Mouse (Mus musculus) embryonic facial prominence, embryonic 13.5 days (tissue): ENCODE data around the gene Tmem128. TPM values are rescaled to one million over a fixed set of nuclear protein-coding genes. Genes with fewer than 3 reads are reported as not detected.

ENCODE experiments used
- polyA plus RNA-seq: library from polyadenylated mRNA; unstranded; fragments of >200 nt; fragmentation: Nextera tagmentation; extraction: Ambion mirVana; gene quantifications from 2 replicates; pipeline ENCODE4 v1.2.1, GENCODE M21; 2015

The Tmem128 gene
- polyA plus RNA-seq, 1 experiment from 2014 or later, result 65.7 TPM

Other genes with a start within 250 kb of the Tmem128 start
- 61.7 and 67.5 TPM in 2 replicates for gene Stx18, start 221.4 kb upstream of the Tmem128 start, polyA plus RNA-seq
- 169 and 180 TPM in 2 replicates for gene Nsg1, start 100.3 kb upstream of the Tmem128 start, polyA plus RNA-seq
- 16.3 and 16.9 TPM in 2 replicates for gene Zbtb49, start 39.7 kb upstream of the Tmem128 start, polyA plus RNA-seq
- gene Lyar, start 39.7 kb upstream of the Tmem128 start, polyA plus RNA-seq, result 103 and 133 TPM in 2 replicates
- gene Otop1, start 15.8 kb downstream of the Tmem128 start, polyA plus RNA-seq, result not detected in 2 replicates
- 0.08 and 0.22 TPM in 2 replicates for gene Drd5, start 59.2 kb downstream of the Tmem128 start, polyA plus RNA-seq
- 0.72 and 1.9 TPM in 2 replicates for gene Slc2a9, start 243.0 kb downstream of the Tmem128 start, polyA plus RNA-seq